Mouse (Mus musculus) hindbrain, embryonic 16.5 days (tissue): ENCODE data around the gene Samd8. TPM values are rescaled to one million over a fixed set of nuclear protein-coding genes. Genes with fewer than 3 reads are reported as not detected.

Experiments
- ATAC-seq: fragments of 200-750 bp; cut with Nextera tagmentation; 2 replicates; pipeline ENCODE4 v1.8.0; 2017; ENCODE audit warnings: moderate TSS enrichment, moderate library complexity
- H3K27ac ChIP-seq: fragments of 300-500 bp; sonication (generic); 2 replicates; pipeline ENCODE4 v1.5.1; 2014; ENCODE audit warnings: low read depth, mild to moderate bottlenecking, control low read depth, low read length, moderate library complexity
- H3K27me3 ChIP-seq: fragments of 300-500 bp; sonication (generic); replicated peaks from 2 replicates; pipeline ENCODE4 v1.6.1; 2014; ENCODE audit warnings: low read length; ENCODE audit not compliant: control insufficient read depth, insufficient read depth
- H3K36me3 ChIP-seq: fragments of 300-500 bp; sonication (generic); 2 replicates; pipeline ENCODE4 v1.6.1; 2014; ENCODE audit warnings: mild to moderate bottlenecking, low read length, moderate library complexity, mixed read lengths; ENCODE audit not compliant: control insufficient read depth, insufficient read depth
- H3K4me1 ChIP-seq: fragments of 300-500 bp; sonication (generic); 2 replicates; pipeline ENCODE4 v1.6.1; 2014; ENCODE audit warnings: low read depth, low read length; ENCODE audit not compliant: control insufficient read depth, insufficient read depth
- H3K4me2 ChIP-seq: fragments of 300-500 bp; sonication (generic); 2 replicates; pipeline ENCODE4 v1.6.1; 2014; ENCODE audit warnings: mild to moderate bottlenecking, low read length, control low read depth, moderate library complexity
- H3K4me3 ChIP-seq: fragments of 300-500 bp; sonication (generic); 2 replicates; pipeline ENCODE4 v1.5.1; 2014; ENCODE audit warnings: mild to moderate bottlenecking, low read length, control low read depth, moderate library complexity
- H3K9ac ChIP-seq: fragments of 300-500 bp; sonication (generic); 2 replicates; pipeline ENCODE4 v1.6.1; 2014; ENCODE audit warnings: low read depth, mild to moderate bottlenecking, control low read depth, low read length, moderate library complexity
- H3K9me3 ChIP-seq: fragments of 300-500 bp; sonication (generic); 2 replicates; pipeline ENCODE4 v1.6.1; 2014; ENCODE audit warnings: mild to moderate bottlenecking, low read length, moderate library complexity; ENCODE audit not compliant: control insufficient read depth
- WGBS: fragments of 180-500 bp; shearing (Covaris S2); extraction: QIAGEN DNeasy Blood & Tissue Kit; methylation state at CpG from one replicate; pipeline ENCODE4 v1.1.7; 2014; 5-methylcytosine and 5-hydroxymethylcytosine counted together
- polyA plus RNA-seq: library from polyadenylated mRNA; unstranded; fragments of >200 nt; fragmentation: Nextera tagmentation; extraction: Ambion mirVana; gene quantifications from 2 replicates; pipeline ENCODE4 v1.2.1, GENCODE M21; 2015

The Samd8 gene
- polyA plus RNA-seq, 1 experiment from 2014 or later: 20.4 TPM

DNA sequence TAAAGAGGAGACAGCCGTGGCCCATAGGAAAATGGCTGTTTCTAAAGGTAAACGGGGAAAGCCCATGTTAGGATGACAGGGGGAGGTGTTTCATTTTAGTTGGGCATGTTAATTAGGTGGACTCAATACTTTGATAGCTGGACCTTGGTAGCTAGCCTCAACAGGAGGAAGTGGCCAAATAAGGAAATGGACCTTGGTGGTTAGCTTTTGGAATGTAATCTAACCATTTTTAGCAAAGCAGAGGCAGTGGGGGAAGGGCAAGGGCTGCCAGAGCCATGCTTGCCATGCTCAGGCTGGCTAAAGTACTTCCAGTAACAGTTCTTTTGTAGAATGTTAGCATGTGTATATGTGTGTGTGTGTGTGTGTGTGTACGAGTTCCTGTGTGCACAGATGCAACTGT is 63.5 kb downstream of the Samd8 start:
- no peak for ATAC-seq
- WGBS: 87% methylated on average over 3 of the region's 3 CpGs

DNA sequence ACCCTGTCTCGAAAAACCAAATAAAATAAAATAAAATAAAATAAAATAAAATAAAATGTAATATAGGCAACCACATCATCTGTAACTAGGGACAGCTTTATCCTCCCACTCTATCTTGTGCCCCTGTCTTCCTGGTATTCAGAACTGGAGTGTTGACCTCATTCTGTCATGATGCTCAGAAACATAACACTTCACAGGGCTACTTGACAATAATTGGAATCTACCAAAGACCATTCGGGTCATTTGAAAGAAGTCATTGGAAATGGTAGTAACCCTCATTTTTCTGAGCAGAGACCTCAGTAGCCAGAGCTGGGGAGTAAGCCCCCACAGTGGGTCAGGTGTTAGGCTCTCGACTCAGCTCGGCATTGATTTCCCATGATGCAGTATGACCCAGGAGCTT is 64.3 kb downstream of the Samd8 start:
- Histone ChIP-seq H3K27ac (no peak overlapping the region), H3K36me3 (no peaks in the 10 kb centered on the region), H3K9me3 (no peaks in the 10 kb centered on the region), H3K4me3 (no peak overlapping the region), H3K9ac (no peak overlapping the region), H3K4me1 (no peaks in the 10 kb centered on the region), H3K4me2 (no peak overlapping the region), H3K27me3 (no peaks in the 10 kb centered on the region)
- 92% methylated on average over 4 of the region's 4 CpGs for WGBS
- no peak for ATAC-seq

More for the DNA sequence above, 63.5 kb downstream of the Samd8 start:
- H3K36me3 ChIP-seq: no peaks in the 10 kb centered on the region
- H3K27ac ChIP-seq: no peak overlapping the region
- no peak overlapping the region for H3K4me2 ChIP-seq
- H3K27me3 ChIP-seq: no peaks in the 10 kb centered on the region
- no peaks in the 10 kb centered on the region for H3K9me3 ChIP-seq
- H3K4me3 ChIP-seq: no peak overlapping the region
- no peaks in the 10 kb centered on the region for H3K4me1 ChIP-seq
- H3K9ac ChIP-seq: no peak overlapping the region

DNA sequence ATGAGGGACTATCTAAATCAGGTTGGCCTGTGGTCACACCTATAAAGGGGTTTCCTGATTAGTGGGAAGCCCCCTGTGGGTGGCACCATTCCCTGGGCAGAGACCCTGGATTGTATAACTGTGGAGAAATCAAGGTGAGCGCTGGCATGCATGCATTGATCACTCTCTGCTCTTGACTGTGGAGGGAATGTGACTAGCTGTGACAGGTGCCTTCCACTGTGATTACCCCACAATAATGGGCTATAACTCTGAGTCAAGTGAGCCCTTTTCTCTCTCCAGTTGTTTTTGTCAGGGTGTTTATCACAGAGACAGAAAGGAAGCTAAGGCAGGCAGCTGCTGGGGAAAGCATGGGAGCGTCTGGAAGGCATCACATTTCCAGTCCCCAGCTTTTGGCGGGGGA is 65.9 kb downstream of the Samd8 start:
- H3K9me3 ChIP-seq: no peaks in the 10 kb centered on the region
- H3K4me2 ChIP-seq: no peak overlapping the region
- H3K9ac ChIP-seq: no peak overlapping the region
- ATAC-seq: no peak
- no peaks in the 10 kb centered on the region for H3K27me3 ChIP-seq
- H3K27ac ChIP-seq: no peak overlapping the region
- 68% methylated on average over 3 of the region's 3 CpGs for WGBS
- no peak overlapping the region for H3K4me3 ChIP-seq
- H3K36me3 ChIP-seq: no peaks in the 10 kb centered on the region
- H3K4me1 ChIP-seq: no peaks in the 10 kb centered on the region

DNA sequence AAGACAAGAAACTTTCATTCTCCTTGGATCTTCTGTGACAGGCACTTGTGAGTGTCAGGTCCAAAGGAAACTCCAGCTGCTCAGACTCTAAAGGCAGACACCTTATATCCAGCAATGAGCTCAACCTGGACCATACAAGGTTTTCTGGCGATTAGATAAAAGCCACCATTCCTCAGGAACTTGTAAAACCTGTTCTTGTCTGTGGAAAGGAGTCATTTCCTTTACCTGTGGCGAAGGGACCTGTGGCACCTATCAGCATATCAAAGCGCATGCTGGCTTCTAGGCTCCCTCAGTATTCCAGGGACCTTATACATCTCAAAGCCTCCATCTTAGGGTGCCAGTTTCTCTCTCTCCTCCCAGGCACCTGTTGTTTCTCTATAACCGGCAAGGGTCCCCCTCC is 67.1 kb downstream of the Samd8 start:
- WGBS: 48% methylated on average over 4 of the region's 4 CpGs
- Histone ChIP-seq H3K27ac (no peak overlapping the region), H3K4me3 (no peak overlapping the region), H3K4me1 (no peaks in the 10 kb centered on the region), H3K9me3 (no peaks in the 10 kb centered on the region), H3K4me2 (no peak overlapping the region), H3K27me3 (no peaks in the 10 kb centered on the region), H3K36me3 (no peaks in the 10 kb centered on the region), H3K9ac (no peak overlapping the region)
- ATAC-seq: no peak

DNA sequence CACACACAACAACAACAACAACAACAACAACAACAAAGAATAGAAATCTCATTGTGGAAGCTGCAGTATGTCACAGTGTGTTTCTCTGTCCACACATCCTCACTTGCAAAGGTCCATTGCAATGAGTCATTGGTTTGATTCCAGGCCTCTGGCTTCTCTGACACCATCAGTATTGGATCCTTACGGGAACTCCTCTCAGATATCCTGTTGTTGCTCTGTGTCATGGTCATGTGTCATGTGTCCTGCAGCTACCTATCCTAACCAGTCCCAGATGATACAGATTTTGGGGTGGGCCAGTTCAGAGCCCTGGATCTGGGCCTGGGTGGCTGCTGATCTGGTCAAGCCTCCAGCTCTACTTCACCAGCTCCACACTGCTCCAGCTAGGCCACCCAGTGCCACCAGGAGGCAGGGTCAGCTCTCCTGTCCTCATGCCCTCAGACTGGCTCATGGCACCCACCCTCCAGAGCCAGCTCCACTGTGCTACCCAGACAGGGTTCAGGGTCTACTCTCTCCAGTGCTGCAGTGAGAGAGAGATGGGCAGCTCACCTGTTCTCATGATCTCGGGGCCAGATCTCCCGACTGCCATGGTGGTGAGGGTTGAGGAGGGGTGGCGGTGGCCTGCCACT is 70.7 kb downstream of the Samd8 start:
- ATAC-seq: 0 out of 2 replicates have a peak, but pooled peaks have one; percentile 21
- no peak overlapping the region for H3K9ac ChIP-seq
- WGBS: 93% methylated on average over 4 of the region's 4 CpGs
- H3K4me3 ChIP-seq: no peak overlapping the region
- no peak overlapping the region for H3K4me2 ChIP-seq
- H3K27ac ChIP-seq: no peak overlapping the region
- no peaks in the 10 kb centered on the region for H3K4me1 ChIP-seq
- H3K36me3 ChIP-seq: no peaks in the 10 kb centered on the region
- no peaks in the 10 kb centered on the region for H3K9me3 ChIP-seq
- H3K27me3 ChIP-seq: no peaks in the 10 kb centered on the region

DNA sequence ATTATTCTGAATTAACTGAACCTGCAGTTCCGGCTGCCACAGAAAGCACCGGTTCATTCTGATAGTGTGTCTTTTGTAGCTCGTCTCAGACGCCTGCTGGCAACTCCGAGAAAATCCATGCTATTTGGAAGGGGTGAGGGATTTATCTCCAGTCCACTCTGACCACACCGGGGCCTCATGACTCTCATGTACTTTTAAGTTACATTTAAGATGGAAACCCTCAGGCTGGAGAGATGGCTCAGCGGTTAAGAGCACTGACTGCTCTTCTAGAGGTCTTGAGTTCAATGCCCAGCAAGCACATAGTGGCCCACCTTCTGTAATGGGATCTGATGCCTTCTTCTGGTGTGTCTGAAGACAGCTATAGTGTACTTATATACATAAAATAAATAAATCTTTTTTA is 72.0 kb downstream of the Samd8 start:
- Histone ChIP-seq H3K4me3 (no peak overlapping the region), H3K9me3 (no peaks in the 10 kb centered on the region), H3K4me2 (no peak overlapping the region), H3K4me1 (no peaks in the 10 kb centered on the region), H3K36me3 (no peaks in the 10 kb centered on the region), H3K27me3 (no peaks in the 10 kb centered on the region), H3K27ac (no peak overlapping the region), H3K9ac (no peak overlapping the region)
- no peak for ATAC-seq
- WGBS: 69% methylated on average over 7 of the region's 7 CpGs

DNA sequence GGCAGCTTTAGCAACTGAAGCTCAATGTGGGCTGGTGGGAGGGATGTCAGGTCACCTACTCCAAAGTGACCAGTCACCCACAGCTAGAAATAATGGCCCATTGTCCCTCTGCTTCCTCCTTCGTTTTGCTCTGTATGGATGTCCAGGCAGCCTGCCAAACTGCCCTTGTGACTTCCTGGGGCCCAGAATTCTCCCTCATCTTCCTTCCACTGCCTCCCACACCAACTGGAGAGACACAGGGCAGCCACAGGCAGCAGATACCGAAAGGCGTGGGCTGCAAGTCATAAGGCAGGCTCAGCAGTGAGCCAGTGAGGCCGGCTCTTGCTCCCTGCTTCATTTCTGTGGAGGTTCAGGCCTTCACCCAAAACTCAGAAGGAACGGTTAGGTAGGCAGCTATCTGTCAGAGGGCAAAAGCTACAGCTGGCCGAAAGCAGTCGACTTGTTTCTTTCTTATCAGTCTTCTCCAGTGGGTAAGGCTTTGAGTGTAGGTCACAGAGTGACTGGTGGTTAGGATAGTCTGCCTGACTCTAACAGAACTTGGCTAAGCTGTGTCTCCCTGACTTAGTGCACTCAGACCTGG is 72.6 kb downstream of the Samd8 start:
- no peaks in the 10 kb centered on the region for H3K27me3 ChIP-seq
- H3K27ac ChIP-seq: peak overlapping the region; percentile 37; the same call in 1 of the 2 replicates
- no peaks in the 10 kb centered on the region for H3K9me3 ChIP-seq
- peak; percentile 60 for ATAC-seq
- H3K4me1 ChIP-seq: no peaks in the 10 kb centered on the region
- no peak overlapping the region for H3K4me2 ChIP-seq
- no peak overlapping the region for H3K9ac ChIP-seq
- H3K36me3 ChIP-seq: no peaks in the 10 kb centered on the region
- WGBS: 50% methylated on average over 7 of the region's 7 CpGs
- H3K4me3 ChIP-seq: no peak overlapping the region

DNA sequence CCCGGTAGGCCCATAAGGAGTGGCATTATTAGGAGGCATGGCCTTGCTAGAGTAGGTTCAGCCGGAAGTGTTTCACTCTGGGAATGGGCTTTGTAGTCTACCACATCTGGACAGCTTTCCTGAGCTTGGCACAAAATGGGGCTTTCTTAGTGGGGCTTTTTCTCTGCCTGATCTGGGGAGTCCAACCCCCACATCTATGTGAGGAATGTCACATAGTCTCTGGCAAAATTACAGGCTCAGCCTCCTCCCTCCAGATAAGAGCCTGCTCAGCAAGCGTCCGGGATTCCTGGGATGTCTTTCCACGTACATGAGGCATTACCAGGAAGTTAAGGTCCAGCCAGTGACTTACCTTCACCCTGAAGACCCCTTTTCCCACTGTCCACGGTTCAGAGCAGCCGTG is 73.6 kb downstream of the Samd8 start:
- ATAC-seq: no peak
- Histone ChIP-seq H3K27me3 (no peaks in the 10 kb centered on the region), H3K9me3 (no peaks in the 10 kb centered on the region), H3K4me3 (no peak overlapping the region), H3K27ac (no peak overlapping the region), H3K9ac (no peak overlapping the region), H3K4me1 (no peaks in the 10 kb centered on the region), H3K36me3 (no peaks in the 10 kb centered on the region), H3K4me2 (no peak overlapping the region)
- 82% methylated on average over 7 of the region's 7 CpGs for WGBS

DNA sequence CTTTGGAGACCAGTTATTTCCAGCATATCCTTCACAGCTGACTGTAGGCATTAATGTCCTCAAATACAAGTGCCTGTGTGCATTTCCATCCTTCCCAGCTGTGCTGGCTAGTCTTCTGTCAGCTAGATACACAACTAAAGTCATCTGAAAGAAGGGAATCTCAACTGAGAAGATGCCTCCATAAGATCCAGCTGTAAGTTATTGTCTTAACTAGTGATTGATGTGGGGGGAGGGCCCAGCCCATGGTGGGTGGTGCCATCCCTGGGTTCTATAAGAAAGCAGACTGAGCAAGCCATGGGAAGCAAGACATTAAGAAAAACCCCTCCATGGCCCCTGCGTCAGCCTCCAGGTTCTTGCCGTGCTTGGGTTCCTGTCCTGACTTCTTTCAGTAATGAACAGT is 74.6 kb downstream of the Samd8 start, which contains the start of gene Vdac2:
Gene Vdac2 (plus strand): TSS at position 301 of the 400 bp plus-strand sequence.
- Histone ChIP-seq H3K9me3 (no peaks in the 10 kb centered on the region), H3K36me3 (no peaks in the 10 kb centered on the region), H3K4me1 (no peaks in the 10 kb centered on the region), H3K4me3 (no peak within 1 kb of the TSS), H3K9ac (no peak within 1 kb of the TSS), H3K4me2 (no peak within 1 kb of the TSS), H3K27ac (no peak within 1 kb of the TSS), H3K27me3 (no peaks in the 10 kb centered on the region)
- no peak for ATAC-seq
- WGBS: 68% methylated on average over 2 of the region's 2 CpGs
